Mouse (Mus musculus) neural tube, embryonic 14.5 days (tissue): Measurements from ENCODE around the gene Hoxa6. TPM values are rescaled to one million over a fixed set of nuclear protein-coding genes. Genes with fewer than 3 reads are reported as not detected.

Experiments
- ATAC-seq: fragments of 200-750 bp; cut with Nextera tagmentation; 2 replicates; pipeline ENCODE4 v1.8.0; 2017; ENCODE audit warnings: low read depth, mild to moderate bottlenecking, moderate TSS enrichment, moderate library complexity
- H3K27ac ChIP-seq: fragments of 300-500 bp; sonication (generic); 2 replicates; pipeline ENCODE4 v1.5.1; 2014; ENCODE audit warnings: low read depth, mild to moderate bottlenecking, control low read depth, low read length, moderate library complexity, mixed read lengths
- H3K27me3 ChIP-seq: fragments of 300-500 bp; sonication (generic); 2 replicates; pipeline ENCODE4 v1.6.1; 2014; ENCODE audit warnings: low read length; ENCODE audit not compliant: control insufficient read depth, insufficient read depth
- H3K36me3 ChIP-seq: fragments of 300-500 bp; sonication (generic); 2 replicates; pipeline ENCODE4 v1.6.1; 2014; ENCODE audit warnings: low read length, mixed read lengths; ENCODE audit not compliant: control insufficient read depth, insufficient read depth
- H3K4me1 ChIP-seq: fragments of 300-500 bp; sonication (generic); 2 replicates; pipeline ENCODE4 v1.6.1; 2014; ENCODE audit warnings: low read length; ENCODE audit not compliant: control insufficient read depth, insufficient read depth
- H3K4me2 ChIP-seq: fragments of 300-500 bp; sonication (generic); 2 replicates; pipeline ENCODE4 v1.6.1; 2014; ENCODE audit warnings: mild to moderate bottlenecking, low read depth, low read length, control low read depth
- H3K4me3 ChIP-seq: fragments of 300-500 bp; sonication (generic); 2 replicates; pipeline ENCODE4 v1.5.1; 2014; ENCODE audit warnings: low read depth, low read length, control low read depth, mixed read lengths
- H3K9ac ChIP-seq: fragments of 300-500 bp; sonication (generic); replicated peaks from 2 replicates; pipeline ENCODE4 v1.6.1; 2014; ENCODE audit warnings: low read depth, mild to moderate bottlenecking, control low read depth, low read length, mixed read lengths
- H3K9me3 ChIP-seq: fragments of 300-500 bp; sonication (generic); 2 replicates; pipeline ENCODE4 v1.6.1; 2016; ENCODE audit warnings: low read length; ENCODE audit not compliant: control insufficient read depth
- WGBS: fragments of 180-500 bp; shearing (Covaris S2); extraction: QIAGEN DNeasy Blood & Tissue Kit; methylation state at CpG from one replicate; pipeline ENCODE4 v1.1.7; 2014; 5-methylcytosine and 5-hydroxymethylcytosine counted together
- polyA plus RNA-seq: library from polyadenylated mRNA; unstranded; fragments of >200 nt; fragmentation: Nextera tagmentation; extraction: Ambion mirVana; gene quantifications from 2 replicates; pipeline ENCODE4 v1.2.1, GENCODE M21; 2014

The Hoxa6 gene
- polyA plus RNA-seq, 1 experiment from 2014 or later, result 10.1 TPM

DNA sequence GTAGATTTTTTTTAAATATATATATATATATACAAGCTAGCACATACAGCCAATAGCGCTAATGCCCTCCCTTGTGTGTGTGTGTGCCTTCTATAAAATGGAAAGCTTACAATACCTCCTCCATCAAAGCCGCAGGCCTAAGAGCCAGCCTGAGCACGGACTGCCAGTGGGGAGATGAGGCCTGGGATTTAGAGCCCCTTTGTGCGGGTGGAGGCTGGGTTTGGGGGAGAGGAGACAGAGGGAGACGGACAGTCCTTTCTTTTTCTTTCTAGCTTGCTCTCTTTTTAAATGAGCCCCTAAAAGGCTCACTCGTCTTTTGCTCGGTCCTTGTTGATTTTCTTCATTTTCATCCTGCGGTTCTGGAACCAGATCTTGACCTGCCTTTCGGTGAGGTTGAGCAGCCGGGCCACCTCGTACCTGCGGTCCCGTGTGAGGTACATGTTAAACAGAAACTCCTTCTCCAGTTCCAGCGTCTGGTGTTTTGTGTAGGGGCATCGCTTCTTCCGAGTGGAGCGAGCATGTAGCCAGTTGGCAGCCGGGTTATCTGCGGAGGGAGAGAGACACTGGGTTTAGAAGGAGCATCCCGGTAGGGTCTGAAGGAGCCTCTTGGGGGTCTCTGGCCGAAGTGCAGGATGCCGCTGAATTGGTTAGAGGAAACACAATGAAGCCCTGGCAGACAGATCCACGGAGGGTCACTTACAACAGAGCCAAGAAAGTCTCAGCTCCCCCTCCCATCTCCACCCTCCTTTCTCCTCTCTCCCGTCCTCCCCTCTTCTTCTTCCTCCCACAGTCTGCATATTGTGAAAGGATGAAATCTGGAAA, 15.6 kb upstream of the Hoxa6 start:
- H3K9ac ChIP-seq, result peak overlapping the region; percentile 98
- 2% methylated on average over 24 of the region's 24 CpGs for WGBS
- peaks cover 26% of the 10 kb centered on the region for H3K4me1 ChIP-seq
- H3K4me2 ChIP-seq, result peak overlapping the region; percentile 99
- H3K9me3 ChIP-seq, result no peaks in the 10 kb centered on the region
- no peak for ATAC-seq
- peak overlapping the region; percentile 99 for H3K27ac ChIP-seq
- H3K27me3 ChIP-seq, result no peaks in the 10 kb centered on the region
- no peaks in the 10 kb centered on the region for H3K36me3 ChIP-seq
- H3K4me3 ChIP-seq, result peak overlapping the region; percentile 88

DNA sequence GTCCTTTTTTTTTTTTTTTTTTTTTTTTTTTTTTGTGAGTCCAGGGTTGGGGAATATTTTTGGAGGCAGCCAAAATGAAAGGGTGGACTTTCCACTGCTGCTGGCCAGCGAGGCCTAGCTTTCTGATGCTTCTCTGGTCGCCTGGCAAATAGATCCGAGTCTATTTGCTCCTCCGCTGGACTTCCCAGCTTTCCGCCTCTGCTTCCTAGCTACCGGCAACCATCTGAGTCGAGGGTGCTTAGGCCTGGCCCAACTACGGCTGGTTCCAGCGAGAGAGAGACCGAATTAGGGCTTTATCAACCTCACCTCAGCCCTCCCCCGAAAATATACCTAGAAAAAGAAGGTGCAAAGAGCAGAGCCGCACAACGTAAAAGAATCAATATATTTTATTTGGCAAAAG, 14.2 kb upstream of the Hoxa6 start:
- WGBS, result 6% methylated on average over 13 of the region's 13 CpGs
- no peaks in the 10 kb centered on the region for H3K9me3 ChIP-seq
- H3K4me2 ChIP-seq, result peak overlapping the region; percentile 99
- no peaks in the 10 kb centered on the region for H3K36me3 ChIP-seq
- no peak for ATAC-seq
- peaks cover 30% of the 10 kb centered on the region for H3K4me1 ChIP-seq
- H3K27ac ChIP-seq, result peak overlapping the region; percentile 99
- peak overlapping the region; percentile 98 for H3K9ac ChIP-seq
- H3K4me3 ChIP-seq, result peak overlapping the region; percentile 88
- no peaks in the 10 kb centered on the region for H3K27me3 ChIP-seq

- Histone ChIP-seq H3K9ac (peak overlapping the region; percentile 98), H3K4me1 (peaks cover 28% of the 10 kb centered on the region), H3K4me3 (peak overlapping the region; percentile 88), H3K9me3 (no peaks in the 10 kb centered on the region), H3K36me3 (no peaks in the 10 kb centered on the region), H3K27ac (peak overlapping the region; percentile 99), H3K27me3 (no peaks in the 10 kb centered on the region), H3K4me2 (peak overlapping the region; percentile 99)
- ATAC-seq, result peak; percentile 3; the same call in 1 of the 2 replicates
- 2% methylated on average over 21 of the region's 21 CpGs for WGBS
These were observed 13.6 kb upstream of the Hoxa6 start for GRCm38 (mm10) chr6:52221993-52222685.

GRCm38 (mm10) chr6:52221337-52221992, 12.9 kb upstream of the Hoxa6 start, which contains the start of gene Hoxa7:
Hoxa7 (minus strand) TSS chr6:52221854.
- Histone ChIP-seq H3K9me3 (no peaks in the 10 kb centered on the region), H3K9ac (peak within 1 kb of the TSS; percentile 98), H3K4me3 (peak within 1 kb of the TSS; percentile 88), H3K27ac (peak within 1 kb of the TSS; percentile 99), H3K36me3 (no peaks in the 10 kb centered on the region), H3K4me1 (peaks cover 23% of the 10 kb centered on the region), H3K27me3 (no peaks in the 10 kb centered on the region), H3K4me2 (peak within 1 kb of the TSS; percentile 99)
- ATAC-seq, result peak; percentile 20; the same call in 1 of the 2 replicates
- WGBS, result under 1% methylated on average over 46 of the region's 46 CpGs

DNA sequence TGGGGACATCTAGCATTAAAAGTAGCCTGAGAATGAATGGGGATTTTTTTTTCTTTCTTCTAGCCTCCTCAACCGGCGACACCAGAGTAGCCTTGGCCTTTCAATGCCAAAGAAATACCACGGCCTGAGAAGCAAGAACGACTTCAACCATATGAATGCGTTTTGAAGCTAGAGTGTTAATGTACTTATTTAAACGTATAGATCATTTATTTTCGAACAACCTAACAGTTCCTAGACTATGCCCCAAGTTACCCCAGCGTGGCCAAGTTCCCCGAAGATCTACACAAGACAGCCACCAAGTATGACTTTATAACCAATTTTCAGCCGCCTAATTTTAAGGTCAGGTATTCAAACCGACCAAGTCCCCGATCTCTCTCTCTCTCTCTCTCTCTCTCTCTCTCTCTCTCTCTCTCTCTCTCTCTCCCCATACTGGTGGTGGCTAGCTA, 12.4 kb upstream of the Hoxa6 start:
- peak overlapping the region; percentile 98 for H3K9ac ChIP-seq
- H3K9me3 ChIP-seq, result no peaks in the 10 kb centered on the region
- peak overlapping the region; percentile 99 for H3K27ac ChIP-seq
- 5% methylated on average over 12 of the region's 12 CpGs for WGBS
- H3K4me1 ChIP-seq, result peaks cover 23% of the 10 kb centered on the region
- H3K27me3 ChIP-seq, result no peaks in the 10 kb centered on the region
- peak overlapping the region; percentile 88 for H3K4me3 ChIP-seq
- peak overlapping the region; percentile 99 for H3K4me2 ChIP-seq
- H3K36me3 ChIP-seq, result no peaks in the 10 kb centered on the region
- ATAC-seq, result no peak

DNA sequence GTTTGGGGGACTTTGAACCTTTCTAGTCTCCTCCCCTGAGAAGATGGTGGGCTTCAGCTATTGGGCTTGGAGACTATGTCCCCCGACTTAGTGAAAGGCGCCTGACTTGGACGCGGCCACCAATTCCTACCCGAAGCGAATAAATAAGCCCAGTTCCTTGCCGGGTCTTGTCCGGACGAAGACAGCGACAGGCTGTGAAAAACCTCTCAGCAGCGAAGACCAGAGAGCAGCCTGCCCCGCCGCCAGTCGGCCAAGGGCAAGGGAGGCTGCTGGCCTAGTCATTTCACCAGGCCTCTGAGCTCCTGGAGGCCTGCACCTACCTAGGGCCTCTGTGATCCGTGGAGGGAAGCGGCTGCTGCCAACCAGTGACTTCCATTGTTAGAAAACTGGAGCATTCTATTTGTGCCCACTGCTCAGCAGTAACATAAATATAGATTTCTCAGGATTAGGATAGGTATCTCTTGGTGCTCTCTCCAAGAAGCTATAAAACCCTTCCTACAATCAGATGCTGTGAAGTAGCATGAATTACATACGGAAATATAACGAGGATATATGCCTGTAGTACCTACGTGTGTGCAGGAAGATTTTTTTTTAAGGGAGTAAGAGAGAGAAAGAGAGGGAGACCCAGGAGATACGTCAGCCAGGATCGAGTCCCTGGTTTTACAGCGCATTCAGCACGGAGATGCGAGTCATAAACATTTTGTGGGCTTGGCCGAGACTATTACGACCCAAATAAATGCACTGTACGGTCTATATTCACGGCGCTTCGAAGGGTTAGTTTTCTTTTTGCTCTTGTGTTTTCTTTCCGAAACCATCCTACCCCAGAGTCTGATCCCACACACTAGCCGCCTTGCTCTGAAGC, 11.7 kb upstream of the Hoxa6 start:
- no peak for ATAC-seq
- H3K27ac ChIP-seq, result peak overlapping the region; percentile 99
- peak overlapping the region; percentile 88 for H3K4me3 ChIP-seq
- no peaks in the 10 kb centered on the region for H3K9me3 ChIP-seq
- H3K4me2 ChIP-seq, result peak overlapping the region; percentile 99
- H3K36me3 ChIP-seq, result no peaks in the 10 kb centered on the region
- peak overlapping the region; percentile 98 for H3K9ac ChIP-seq
- peaks cover 25% of the 10 kb centered on the region for H3K4me1 ChIP-seq
- H3K27me3 ChIP-seq, result no peaks in the 10 kb centered on the region
- 5% methylated on average over 32 of the region's 32 CpGs for WGBS

DNA sequence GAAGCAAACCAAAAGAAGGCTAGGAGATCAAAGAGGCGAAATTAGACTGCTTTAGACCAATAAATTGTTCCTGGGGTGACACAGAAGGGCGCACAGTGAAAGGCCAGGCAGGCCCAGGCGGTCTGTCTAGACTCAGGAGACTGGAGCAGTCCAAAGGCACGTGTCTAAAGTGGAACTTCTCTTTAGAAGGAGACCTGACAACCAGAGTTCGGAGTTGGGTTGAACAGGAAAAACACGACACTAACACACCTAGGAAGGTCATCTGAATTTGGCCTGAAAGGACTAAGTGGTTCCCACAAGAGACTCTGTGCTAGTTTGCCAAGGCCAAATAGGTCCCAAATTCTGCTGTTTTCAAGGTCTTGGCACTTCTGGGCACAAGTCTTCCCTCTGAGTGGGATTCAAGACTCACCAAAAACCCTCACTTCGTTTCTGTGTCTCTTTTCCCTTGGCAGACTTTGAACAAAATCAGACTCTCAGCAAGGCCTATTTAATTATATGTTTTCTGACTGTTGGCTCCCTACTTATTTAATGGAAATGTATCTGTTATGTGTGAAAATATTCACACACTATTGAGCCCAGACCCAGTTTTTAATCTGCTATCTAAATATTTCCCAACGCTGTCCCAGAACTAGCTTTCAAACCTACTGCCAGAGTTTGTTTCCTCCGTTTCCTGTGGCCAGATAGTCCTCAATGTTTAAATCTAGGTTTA, 10.9 kb upstream of the Hoxa6 start:
- no peak for ATAC-seq
- no peaks in the 10 kb centered on the region for H3K9me3 ChIP-seq
- peaks cover 33% of the 10 kb centered on the region for H3K4me1 ChIP-seq
- H3K36me3 ChIP-seq, result no peaks in the 10 kb centered on the region
- WGBS, result 13% methylated on average over 9 of the region's 9 CpGs
- H3K4me2 ChIP-seq, result peak overlapping the region; percentile 99
- peak overlapping the region; percentile 98 for H3K9ac ChIP-seq
- peak overlapping the region; percentile 99 for H3K27ac ChIP-seq
- H3K27me3 ChIP-seq, result no peaks in the 10 kb centered on the region
- H3K4me3 ChIP-seq, result peak overlapping the region; percentile 88
